Mouse (Mus musculus) heart, adult 9 months (tissue): ENCODE results near the gene Olfr311.

ENCODE experiments used
- DNase-seq, 2 experiments: peaks; one replicate each; pipeline ENCODE4 v3.0.0; 2022; ENCODE audit warnings: low spot score in 2 of 2

Gene Olfr311

DNA sequence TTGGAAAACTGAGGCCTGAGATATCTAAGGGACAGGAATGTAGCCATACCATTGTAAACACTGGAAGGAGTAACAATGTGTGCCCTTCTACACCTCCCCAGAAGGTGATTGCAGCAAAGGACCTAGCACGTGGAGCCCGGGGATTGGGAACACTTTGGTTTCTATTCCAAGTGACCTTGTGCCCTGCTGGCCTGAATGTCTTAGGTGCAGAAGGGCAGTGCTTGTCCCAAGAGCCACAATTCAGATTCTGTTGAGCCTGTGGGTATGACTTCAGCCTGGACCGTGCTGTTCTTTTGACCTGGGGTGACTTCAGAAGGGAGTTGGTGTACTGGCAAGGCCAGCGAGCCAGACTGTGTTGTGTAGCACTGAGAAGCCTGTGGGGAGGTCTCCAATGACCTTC lies 31.9 kb downstream of the Olfr311 start:
- DNase-seq = no peak

- no peak for DNase-seq
These were observed 44.7 kb downstream of the Olfr311 start for GRCm38 (mm10) chr11:58883756-58884155.

- no peak for DNase-seq
These were observed 51.5 kb downstream of the Olfr311 start for GRCm38 (mm10) chr11:58890511-58890910.
